Mouse (Mus musculus) embryo, embryonic 11 days (tissue): ENCODE data around the gene Pik3r2.

ENCODE experiments used
- DNase-seq: peaks from one replicate; pipeline ENCODE4 v3.0.0-alpha.2; 2015

Pik3r2 gene

GRCm38 (mm10) chr8:70755661-70756475 lies 20.6 kb downstream of the Pik3r2 start:
- DNase-seq: no peak

GRCm38 (mm10) chr8:70754871-70755660 lies 21.4 kb downstream of the Pik3r2 start:
- peak; percentile 69 for DNase-seq

GRCm38 (mm10) chr8:70754043-70754870 lies 22.3 kb downstream of the Pik3r2 start, which contains the start of gene Rab3a:
Rab3a (plus strand) TSS chr8:70754679.
- peak; percentile 99 for DNase-seq

GRCm38 (mm10) chr8:70753151-70753550 lies 23.4 kb downstream of the Pik3r2 start:
- DNase-seq: peak; percentile 60

GRCm38 (mm10) chr8:70752000-70752764 lies 24.3 kb downstream of the Pik3r2 start:
- DNase-seq: peak; percentile 83

GRCm38 (mm10) chr8:70750128-70750680 lies 26.3 kb downstream of the Pik3r2 start:
- DNase-seq: no peak

GRCm38 (mm10) chr8:70749097-70749674 lies 27.3 kb downstream of the Pik3r2 start:
- no peak for DNase-seq

GRCm38 (mm10) chr8:70748246-70749096 lies 28.0 kb downstream of the Pik3r2 start:
- DNase-seq: no peak

GRCm38 (mm10) chr8:70747211-70747890 lies 29.2 kb downstream of the Pik3r2 start:
- no peak for DNase-seq

GRCm38 (mm10) chr8:70746676-70747075 lies 29.8 kb downstream of the Pik3r2 start:
- no peak for DNase-seq

GRCm38 (mm10) chr8:70745691-70746220 lies 30.8 kb downstream of the Pik3r2 start:
- DNase-seq: no peak

- DNase-seq: no peak
Observed at GRCm38 (mm10) chr8:70744806-70745205, 31.7 kb downstream of the Pik3r2 start.

GRCm38 (mm10) chr8:70743656-70744590 lies 32.6 kb downstream of the Pik3r2 start:
- peak; percentile 64 for DNase-seq

- peak; percentile 47 for DNase-seq
Observed at GRCm38 (mm10) chr8:70742981-70743655, 33.4 kb downstream of the Pik3r2 start.

- DNase-seq: no peak
Observed at GRCm38 (mm10) chr8:70742176-70742575, 34.3 kb downstream of the Pik3r2 start.

GRCm38 (mm10) chr8:70741661-70742060 lies 34.9 kb downstream of the Pik3r2 start:
- DNase-seq: no peak

GRCm38 (mm10) chr8:70738211-70738610 lies 38.3 kb downstream of the Pik3r2 start:
- no peak for DNase-seq

GRCm38 (mm10) chr8:70737705-70738104 lies 38.8 kb downstream of the Pik3r2 start:
- no peak for DNase-seq
